13 mouse cellular contexts compared by ENCODE assay signal in genomic region chr3:143743649-143744048, GRCm38 (mm10).
DNase-seq lines count a peak whose midpoint lies in the region; ATAC-seq and TF ChIP-seq lines count a peak whose summit lies in the region.
"Had no signal": no experiment of that assay in that cellular context is flagged by ENCODE, and none has a peak within 500 bp of the region (broad histone marks: within the 10 kb centered on the region; RNA-seq: fewer than 3 reads in every experiment).

No protein-coding gene starts in this region.

- H3K27ac ChIP-seq in kidney, embryonic 16.5 days (ENCODE audit: low read length) = 0 out of 2 replicates have a peak overlapping the region, but pooled peaks have one; percentile 18
- H3K27ac ChIP-seq in stomach, postnatal 0 days (replicated peaks) = no peak overlapping the region
- H3K27ac ChIP-seq: heart, embryonic 10.5 days; midbrain, embryonic 10.5 days; neural tube, embryonic 13.5 days had no signal

- no peaks in the 10 kb centered on the region for H3K36me3 ChIP-seq in kidney, embryonic 16.5 days (ENCODE audit: insufficient read depth, low read length)
- no peaks in the 10 kb centered on the region for H3K36me3 ChIP-seq in stomach, postnatal 0 days (ENCODE audit: control insufficient read depth, insufficient read depth, low read length)
- H3K36me3 ChIP-seq: heart, embryonic 10.5 days; midbrain, embryonic 10.5 days; neural tube, embryonic 13.5 days had no signal

- H3K4me1 ChIP-seq in kidney, embryonic 16.5 days (ENCODE audit: insufficient read depth, low read length) = no peaks in the 10 kb centered on the region
- no peaks in the 10 kb centered on the region for H3K4me1 ChIP-seq in stomach, postnatal 0 days (replicated peaks; ENCODE audit: control insufficient read depth, insufficient read depth)
- H3K4me1 ChIP-seq: heart, embryonic 10.5 days; midbrain, embryonic 10.5 days; neural tube, embryonic 13.5 days had no signal

- WGBS in kidney, embryonic 16.5 days = 73% methylated on average over 7 of the region's 7 CpGs
- WGBS in stomach, postnatal 0 days = 21% methylated on average over 7 of the region's 7 CpGs

- no peaks in the 10 kb centered on the region for H3K9me3 ChIP-seq in kidney, embryonic 16.5 days (ENCODE audit: low read length)
- H3K9me3 ChIP-seq in stomach, postnatal 0 days (ENCODE audit: control insufficient read depth, low read length) = no peaks in the 10 kb centered on the region
- H3K9me3 ChIP-seq: heart, embryonic 10.5 days; midbrain, embryonic 10.5 days; neural tube, embryonic 13.5 days had no signal

- TF ChIP-seq EP300 in stomach, postnatal 0 days (optimal IDR thresholded peaks at IDR 0.05) = no peak

- H3K9ac ChIP-seq in kidney, embryonic 16.5 days (replicated peaks; ENCODE audit: low read length) = no peak overlapping the region; the same call in 1 of the 2 replicates
- H3K9ac ChIP-seq in stomach, postnatal 0 days (ENCODE audit: low read length) = no peak overlapping the region
- H3K9ac ChIP-seq: neural tube, embryonic 13.5 days had no signal

- H3K4me2 ChIP-seq in kidney, embryonic 16.5 days (replicated peaks; ENCODE audit: low read depth, low read length) = peak overlapping the region; percentile 42; the same call in 1 of the 2 replicates
- H3K4me2 ChIP-seq in stomach, postnatal 0 days (replicated peaks; ENCODE audit: low read depth) = peak overlapping the region; percentile 41
- H3K4me2 ChIP-seq: neural tube, embryonic 13.5 days had no signal

- peak; percentile 20; the same call in 1 of the 2 replicates for ATAC-seq in kidney, embryonic 16.5 days (ENCODE audit: low FRiP score, low TSS enrichment)
- no peak for ATAC-seq in stomach, postnatal 0 days (ENCODE audit: low FRiP score, low TSS enrichment)
- ATAC-seq: activated CD4-positive, CD25-positive, alpha-beta regulatory T cell, adult 4 months had no signal

- TF ChIP-seq CTCF in stomach, postnatal 0 days (IDR thresholded peaks at IDR 0.05; ENCODE audit: low read depth) = no peak

- no peak overlapping the region for H3K4me3 ChIP-seq in kidney, embryonic 16.5 days (ENCODE audit: low read length)
- peak overlapping the region; percentile 22 for H3K4me3 ChIP-seq in stomach, postnatal 0 days (ENCODE audit: low read depth, low read length)
- H3K4me3 ChIP-seq: heart, embryonic 10.5 days; midbrain, embryonic 10.5 days; neural tube, embryonic 13.5 days had no signal

- no peak for DNase-seq in kidney, postnatal 14 days
- DNase-seq in right cerebral cortex, postnatal 10 days (ENCODE audit: low spot score in 2 of 2) = peak; percentile 39 to 46
- no peak for DNase-seq in right cerebral cortex, postnatal 14 days
- peak; percentile 7 to 39 for DNase-seq in layer of hippocampus, postnatal 14 days (ENCODE audit: low spot score in 2 of 2)
- no peak for DNase-seq in stomach, postnatal 0 days (ENCODE audit: low spot score)
- DNase-seq in adrenal gland, adult 18-20 months (ENCODE audit: low spot score in 2 of 2) = no peak
- DNase-seq in cerebellum, postnatal 36 days = no peak
- DNase-seq: thymus, postnatal 36 days had no signal

- H3K27me3 ChIP-seq in kidney, embryonic 16.5 days (ENCODE audit: insufficient read depth, low read length) = no peaks in the 10 kb centered on the region
- H3K27me3 ChIP-seq in stomach, postnatal 0 days (ENCODE audit: control insufficient read depth, insufficient read depth, low read length) = no peaks in the 10 kb centered on the region
- H3K27me3 ChIP-seq: neural tube, embryonic 13.5 days had no signal

Comparison
In these comparisons a context has a peak if more than half of its experiments do, and no peak if none do; other contexts are left out.
1. DNase-seq: peak in right cerebral cortex, postnatal 10 days (2 of 2) and layer of hippocampus, postnatal 14 days (2 of 2); none in kidney, postnatal 14 days (single experiment), right cerebral cortex, postnatal 14 days (single experiment), stomach, postnatal 0 days (single experiment), adrenal gland, adult 18-20 months (0 of 2) and cerebellum, postnatal 36 days (0 of 2).